Mouse (Mus musculus) megakaryocyte-erythroid progenitor cell, adult 5-6 weeks (primary cell): ENCODE results near the gene Pbx3. TPM values are rescaled to one million over a fixed set of nuclear protein-coding genes. Genes with fewer than 3 reads are reported as not detected.

ENCODE experiments used
- ATAC-seq: replicated peaks from 2 replicates; pipeline ENCODE4 v1.8.0; 2016; ENCODE audit warnings: mild to moderate bottlenecking, inconsistent platforms; ENCODE audit not compliant: severe bottlenecking, poor library complexity, low FRiP score, low TSS enrichment
- total RNA-seq, 2 experiments: library from RNA; stranded (forward) in 1 of 2; stranded (reverse) in 1 of 2; fragments of 200-1000, 215-1000 nt in 1 of 2; fragments of >200 nt in 1 of 2; fragmentation: Nextera tagmentation in 1 of 2; gene quantifications; 2 replicates each; pipeline ENCODE4 v1.2.3; 2014 to 2017

The Pbx3 gene
- total RNA-seq (2014; fragmentation: Nextera tagmentation) (8.3 and 10.2 TPM in 2 replicates), total RNA-seq (2017) (4.8 and 12.8 TPM in 2 replicates)

DNA sequence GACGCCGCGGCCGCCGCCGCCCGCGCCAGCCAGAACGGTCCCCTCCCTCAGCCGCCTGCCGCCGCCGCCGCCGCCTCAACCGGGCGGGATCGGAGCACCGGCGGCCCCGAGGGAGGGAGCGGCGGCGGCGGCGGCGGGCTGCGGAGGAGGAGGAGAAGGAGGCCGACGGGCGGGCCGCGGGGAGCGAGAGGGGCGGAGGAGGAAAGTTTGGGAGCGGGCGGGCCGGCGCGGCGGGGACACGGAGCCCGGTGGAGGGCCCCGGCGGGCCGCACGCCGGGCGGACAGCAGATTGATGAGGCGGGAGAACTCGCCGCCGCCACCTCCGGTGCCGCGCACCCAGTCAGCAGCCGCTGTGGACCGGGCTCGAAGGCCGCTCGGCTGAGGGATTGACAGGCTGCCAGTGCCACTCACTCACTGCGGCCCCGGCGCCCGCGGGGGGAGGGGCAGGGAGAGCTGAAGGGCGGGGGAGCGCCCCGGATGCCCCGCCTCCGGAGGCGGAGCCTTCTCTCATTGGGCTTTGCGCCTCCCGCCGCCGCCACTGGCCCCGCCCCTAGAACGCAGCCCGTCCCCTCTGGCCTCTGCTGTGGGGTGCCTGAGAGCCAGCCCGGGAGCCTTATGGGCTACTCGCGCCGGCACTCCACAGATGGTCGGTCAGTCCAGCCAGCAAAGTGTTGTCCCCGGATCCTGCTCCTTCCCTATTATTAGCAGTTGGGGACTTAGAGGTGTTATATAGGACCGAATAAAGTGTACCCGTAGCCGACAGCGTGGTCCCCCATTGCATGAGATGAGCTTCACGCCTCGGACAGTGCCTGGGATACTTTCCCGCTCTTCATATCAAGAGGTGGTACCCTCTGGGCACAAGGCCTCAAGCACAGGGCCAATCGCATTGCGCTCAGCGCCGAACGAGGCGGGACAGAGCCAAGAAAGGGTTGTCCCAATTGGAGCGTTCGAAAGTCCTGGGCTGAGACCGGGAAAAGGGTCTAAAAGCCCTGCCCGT lies at the start of gene Pbx3:
Gene Pbx3, minus strand, starts transcription at position 838 of the 997 bp plus-strand sequence.
- ATAC-seq = peak; percentile 94

DNA sequence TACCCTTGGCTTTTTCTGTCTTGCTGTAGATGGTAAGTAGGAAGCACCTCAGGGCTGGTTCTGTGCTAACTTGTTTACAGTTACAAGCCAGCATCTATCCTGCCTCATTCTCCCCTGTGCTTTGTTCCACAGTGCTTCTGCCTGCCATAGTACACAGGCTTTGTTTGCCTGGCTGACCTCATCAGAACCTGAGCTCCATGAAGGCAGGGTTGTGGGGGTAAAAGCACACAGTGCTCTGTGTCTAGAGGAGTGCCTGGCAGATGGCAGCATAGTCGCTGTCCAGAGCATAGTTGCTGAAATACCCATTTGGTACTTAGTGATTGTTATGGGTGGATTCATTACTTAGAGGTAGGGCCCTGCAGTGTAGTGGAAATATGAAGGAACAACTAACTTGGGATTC lies 47.3 kb upstream of the Pbx3 start:
- ATAC-seq = no peak

DNA sequence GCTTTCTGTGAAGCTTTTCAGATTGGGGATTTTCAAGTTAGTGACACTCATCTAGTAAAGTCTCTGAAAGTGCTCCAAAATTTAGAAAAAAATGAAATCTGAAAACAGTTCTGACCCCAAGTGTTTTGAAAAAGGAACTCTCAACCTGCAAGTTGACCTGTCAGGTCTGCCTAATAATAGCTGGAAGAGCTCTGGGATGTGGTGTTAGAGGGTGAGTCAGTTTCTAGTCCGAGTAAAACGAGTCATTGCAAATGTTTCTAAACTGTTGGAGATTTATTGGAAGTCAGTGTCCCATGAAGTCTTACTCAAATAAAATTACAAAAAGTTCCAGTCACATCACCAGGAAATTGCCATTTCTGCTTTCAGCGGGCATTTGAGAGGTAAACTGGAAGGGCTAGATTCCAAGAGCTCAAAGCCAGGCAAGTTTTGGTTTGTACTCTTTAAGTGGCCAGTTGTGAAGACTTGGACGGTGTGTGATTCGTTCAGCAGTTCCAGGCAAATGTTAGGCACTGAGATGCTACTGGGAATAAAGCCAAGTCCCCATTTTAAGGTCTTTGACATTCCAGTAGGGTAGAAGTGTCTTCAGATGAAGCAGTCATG lies 36.9 kb upstream of the Pbx3 start:
- no peak for ATAC-seq

DNA sequence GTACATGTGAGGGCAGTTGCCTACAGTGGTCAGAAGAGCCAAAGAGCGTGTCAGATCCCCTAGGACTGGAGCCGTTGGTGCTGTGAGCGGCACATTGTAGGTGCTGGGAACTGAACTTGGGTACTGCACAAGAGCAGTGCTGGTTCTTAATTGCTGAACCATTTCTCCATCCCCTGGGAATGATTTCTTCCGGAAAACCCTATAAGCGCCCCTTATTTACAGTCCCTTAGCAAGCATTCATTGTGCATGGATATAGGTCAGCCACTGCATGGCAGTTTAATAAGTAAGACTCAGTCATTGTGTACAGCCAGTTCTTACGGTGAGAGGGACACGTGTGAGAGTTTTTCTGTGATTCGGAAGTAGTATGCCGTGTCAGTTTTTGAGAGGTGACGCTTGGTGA lies 35.4 kb upstream of the Pbx3 start:
- ATAC-seq = no peak

DNA sequence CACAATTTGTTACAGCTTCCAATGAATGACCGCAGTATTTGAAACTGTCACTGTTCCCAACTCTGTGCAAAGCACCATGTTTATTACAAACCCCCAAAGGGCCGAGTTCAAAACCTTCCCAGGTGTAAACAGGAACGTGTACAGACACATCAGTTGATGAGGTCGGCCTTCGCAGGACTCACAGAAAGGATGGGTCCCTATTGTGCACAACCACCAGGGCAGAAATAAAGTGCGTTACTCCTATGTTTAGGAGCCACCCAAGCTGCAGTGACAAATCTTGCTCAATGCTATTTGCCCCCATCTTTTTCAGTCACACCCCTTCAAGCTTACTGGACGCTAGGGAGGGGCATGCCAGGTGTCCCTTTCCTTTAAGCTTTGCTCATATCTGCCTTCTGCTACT lies 34.7 kb upstream of the Pbx3 start:
- ATAC-seq = peak; percentile 40

DNA sequence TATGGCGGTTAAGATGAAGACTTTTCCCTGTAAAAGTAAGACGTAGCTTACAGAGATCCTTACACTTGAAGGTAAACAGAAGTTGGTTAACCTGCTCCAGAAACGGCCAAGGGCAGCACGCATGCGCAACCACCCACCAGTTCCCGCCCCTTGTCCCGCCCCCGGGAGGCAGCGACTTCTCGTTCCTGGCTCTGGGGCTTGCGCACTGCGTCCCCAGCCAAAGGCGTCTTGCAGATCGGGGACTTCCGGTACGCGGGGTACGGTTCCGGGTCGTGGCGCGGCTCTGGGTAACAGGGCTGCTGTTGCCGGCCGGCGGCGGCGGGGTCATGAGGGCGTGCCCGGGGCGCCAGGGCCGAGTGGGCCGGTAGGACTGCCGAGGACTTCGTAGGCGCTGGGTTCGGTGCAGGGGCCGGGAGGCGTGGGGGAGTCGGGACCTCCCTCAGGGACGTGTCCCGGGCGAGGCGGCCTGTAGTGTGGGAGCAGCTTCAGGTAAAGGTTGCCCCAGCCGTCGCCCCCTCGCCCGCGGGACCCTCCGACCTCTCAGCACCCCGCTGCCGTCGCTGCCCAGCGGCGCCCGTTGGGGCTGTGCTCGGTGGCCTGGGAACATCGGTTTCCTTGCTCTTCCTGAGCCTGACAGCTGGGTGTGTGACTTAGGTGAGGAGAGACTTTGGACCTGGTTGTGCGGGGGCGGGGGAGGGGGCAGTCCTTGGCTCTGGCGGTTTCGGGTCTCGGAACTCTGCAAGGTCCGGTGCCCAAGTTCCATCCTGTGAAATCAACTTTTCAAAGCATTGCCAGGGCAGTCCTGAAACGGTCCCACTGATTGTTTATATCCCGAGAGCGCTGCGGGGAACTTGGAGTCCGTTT lies 33.9 kb upstream of the Pbx3 start, which contains the start of gene Mapkap1:
Gene Mapkap1, plus strand, starts transcription at position 171 of the 864 bp plus-strand sequence.
- ATAC-seq = peak; percentile 99

DNA sequence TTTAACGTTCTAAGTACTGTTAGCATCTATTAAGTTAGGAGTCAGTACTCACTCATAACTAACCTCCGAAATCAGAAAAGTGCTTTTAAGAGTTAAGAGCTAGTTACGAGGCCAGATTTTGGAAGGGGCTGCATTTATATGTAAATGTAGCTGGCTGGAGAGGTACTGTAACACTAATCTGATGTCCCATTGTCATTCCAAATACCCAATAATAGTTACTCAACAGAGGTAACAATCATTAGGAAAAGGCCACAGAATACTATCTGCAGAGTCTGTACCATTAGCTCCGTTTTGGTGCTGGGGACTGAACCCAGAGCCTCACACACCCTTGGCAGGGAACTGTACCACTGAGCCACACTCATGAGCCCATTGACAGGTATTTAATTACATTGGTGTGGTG lies 26.6 kb upstream of the Pbx3 start:
- ATAC-seq = no peak

DNA sequence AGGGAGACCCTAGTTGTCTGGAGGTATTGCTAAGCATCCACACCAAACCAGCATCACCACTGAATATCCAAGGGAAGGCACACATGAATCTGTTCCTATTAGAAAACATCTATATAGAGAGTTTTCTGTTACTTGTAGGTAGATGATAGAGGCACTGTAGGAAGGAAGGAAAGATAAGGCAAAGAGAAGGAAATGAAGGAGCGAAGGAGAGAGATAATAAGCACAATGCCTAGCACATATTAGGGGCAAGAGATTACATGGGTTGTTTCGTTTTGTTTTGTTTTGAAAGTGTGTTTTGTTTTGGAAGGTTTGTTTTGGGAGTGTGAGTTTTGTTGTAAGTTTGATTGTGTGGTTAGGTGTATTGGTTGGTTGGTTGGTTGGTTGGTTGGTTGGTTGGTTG lies 6.0 kb upstream of the Pbx3 start:
- ATAC-seq = no peak

DNA sequence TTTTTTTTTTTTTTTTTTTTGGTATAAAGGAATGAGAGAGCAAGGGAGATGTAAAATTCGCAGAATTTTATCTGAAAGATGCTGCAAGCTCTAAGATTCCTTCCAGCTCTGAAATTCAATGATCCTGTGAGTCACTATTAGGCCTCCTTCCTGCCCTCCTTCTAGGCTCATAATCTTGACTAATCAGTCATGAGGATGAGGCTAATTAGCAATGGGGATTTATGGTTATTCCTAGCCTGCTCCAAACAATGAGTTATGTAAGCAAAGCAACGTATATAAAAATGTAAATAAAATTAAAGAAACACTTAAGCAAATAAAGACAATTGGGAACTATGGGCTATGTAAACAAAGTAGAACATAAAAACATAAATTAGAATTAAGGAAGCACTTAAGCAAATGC lies 1.4 kb upstream of the Pbx3 start:
- no peak for ATAC-seq

DNA sequence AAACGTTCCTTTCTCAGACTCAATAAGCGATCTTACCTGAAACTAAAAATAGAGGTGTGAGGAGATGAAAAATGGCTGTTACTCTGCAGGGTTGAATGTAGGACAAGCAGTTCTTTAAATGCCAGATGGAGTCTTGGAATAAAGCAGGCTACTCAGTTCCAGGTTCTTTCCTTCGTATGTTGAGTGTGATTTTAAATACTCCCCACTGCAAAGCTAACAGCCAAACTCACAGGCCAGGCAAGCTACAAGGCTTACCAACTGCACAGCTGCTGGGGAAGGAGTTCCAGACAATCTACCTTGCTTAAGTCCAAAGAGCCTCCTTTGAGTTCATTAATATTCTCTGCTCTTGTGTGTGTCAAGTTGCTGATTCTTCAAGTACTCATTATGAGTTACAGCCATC lies 944 bp upstream of the Pbx3 start:
- ATAC-seq = no peak

DNA sequence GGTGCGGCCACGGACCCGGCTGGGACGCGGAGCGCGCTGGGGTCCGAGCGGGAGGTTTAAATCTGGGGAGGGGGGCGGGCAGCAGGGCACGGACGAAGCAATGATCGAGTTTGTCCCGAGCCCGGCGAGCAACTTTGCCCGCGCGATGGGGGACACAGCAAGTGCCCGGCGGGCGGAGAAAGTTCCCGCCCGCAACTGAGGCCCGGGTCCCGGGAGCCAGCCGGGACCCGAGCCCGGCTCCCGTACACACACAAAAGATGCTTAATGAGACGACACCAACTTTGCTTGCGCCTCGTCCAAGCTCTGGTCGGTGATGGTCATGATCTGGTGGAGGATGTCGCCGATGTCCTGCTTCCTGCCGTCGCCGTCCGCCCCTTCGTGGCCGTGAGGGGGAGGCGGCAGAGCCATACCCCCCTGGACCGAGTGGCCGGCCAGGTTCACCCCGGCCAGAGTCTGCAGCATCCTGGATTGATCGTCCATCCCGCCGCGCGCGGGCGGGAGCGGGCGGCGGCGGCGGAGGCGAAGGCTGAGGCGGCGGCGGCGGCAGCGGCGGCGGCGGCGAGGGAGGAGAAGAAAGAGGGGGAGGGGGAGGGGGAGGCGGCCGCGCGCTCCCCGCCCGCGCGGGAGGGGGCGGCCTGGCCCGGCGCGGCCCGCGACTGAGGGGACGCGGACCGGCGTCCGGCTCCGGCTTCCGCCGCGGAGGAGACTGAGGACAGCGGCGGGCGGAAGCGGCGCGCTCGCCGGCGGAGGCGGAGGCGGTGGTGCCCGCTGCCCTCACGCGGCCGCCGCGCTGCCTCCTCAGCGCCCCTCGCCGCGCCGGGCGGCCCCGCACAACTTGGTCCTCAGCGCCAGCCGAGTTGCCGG lies 1.3 kb downstream of the Pbx3 start:
- no peak for ATAC-seq

DNA sequence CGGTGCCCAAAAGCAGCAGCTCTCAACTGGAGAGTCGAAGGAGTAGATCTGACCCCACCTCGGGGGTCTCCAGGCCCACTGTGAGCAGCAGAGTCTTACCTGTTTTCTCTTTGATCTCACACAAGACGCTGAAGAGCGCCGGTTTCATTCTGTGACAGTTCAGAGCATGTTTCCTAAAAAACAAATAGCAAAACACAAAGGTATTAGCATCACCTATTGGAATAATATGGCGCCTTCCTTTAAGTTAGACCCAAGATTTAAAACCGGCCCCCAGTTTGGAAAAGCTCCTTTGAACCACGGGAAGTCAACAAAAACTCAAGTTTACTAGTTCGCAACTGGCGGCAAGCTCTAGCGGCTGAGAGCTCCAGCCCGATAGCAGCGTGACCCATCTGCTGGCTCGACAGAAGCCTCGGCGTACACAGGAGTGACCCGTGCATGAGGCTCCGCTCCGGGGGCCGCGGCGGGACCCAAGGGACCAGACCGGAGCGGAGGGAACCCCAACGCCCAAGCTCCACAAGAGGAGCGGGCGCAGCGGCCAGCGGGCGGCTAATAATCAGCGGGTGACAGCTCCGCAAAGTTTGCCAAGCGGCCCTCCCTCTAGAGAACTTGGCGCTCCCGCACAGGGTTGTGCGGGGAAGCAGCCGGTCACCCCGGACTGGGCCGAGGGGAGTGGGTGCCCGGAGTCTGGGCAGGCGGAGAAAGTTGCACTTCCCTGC lies 2.1 kb downstream of the Pbx3 start:
- 0 out of 2 replicates have a peak, but pooled peaks have one; percentile 11 for ATAC-seq

DNA sequence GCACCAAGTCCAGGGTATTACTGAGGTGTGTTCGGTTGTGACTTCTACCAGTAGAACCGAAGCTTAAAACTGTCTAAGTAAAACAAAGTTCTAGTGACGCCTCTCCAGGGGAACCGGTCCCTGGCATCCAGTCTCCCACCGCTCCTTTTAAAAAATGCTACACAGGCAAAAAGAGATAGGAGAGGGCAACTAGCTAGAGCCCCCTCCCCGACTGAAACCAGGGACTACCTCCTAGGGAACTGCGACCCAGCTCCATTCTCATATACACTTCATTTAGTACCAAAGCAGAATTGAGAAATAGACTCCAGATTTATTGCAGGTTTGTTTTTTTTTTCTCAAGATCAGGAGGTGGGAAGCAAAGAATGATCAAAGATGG lies 2.6 kb downstream of the Pbx3 start:
- no peak for ATAC-seq

DNA sequence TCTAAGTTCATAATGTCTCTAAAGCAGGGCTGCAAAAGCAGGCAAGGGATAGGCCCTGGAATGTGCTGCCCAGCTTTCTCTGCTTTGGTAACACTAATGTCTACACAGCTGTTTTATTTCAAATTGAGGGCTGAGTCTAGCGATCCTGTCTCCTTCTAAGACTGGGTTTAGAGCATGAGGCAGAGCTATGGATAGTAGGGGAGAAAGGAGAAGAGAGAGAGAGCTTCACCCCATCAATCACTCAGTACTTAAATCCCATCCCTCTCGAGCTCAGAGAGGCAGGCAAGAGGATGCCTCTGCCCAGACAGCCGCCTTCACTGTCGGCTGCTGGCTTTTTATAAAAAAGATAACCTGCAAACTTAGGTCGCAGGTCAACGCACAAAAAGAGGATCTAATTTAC lies 4.5 kb downstream of the Pbx3 start:
- no peak for ATAC-seq

DNA sequence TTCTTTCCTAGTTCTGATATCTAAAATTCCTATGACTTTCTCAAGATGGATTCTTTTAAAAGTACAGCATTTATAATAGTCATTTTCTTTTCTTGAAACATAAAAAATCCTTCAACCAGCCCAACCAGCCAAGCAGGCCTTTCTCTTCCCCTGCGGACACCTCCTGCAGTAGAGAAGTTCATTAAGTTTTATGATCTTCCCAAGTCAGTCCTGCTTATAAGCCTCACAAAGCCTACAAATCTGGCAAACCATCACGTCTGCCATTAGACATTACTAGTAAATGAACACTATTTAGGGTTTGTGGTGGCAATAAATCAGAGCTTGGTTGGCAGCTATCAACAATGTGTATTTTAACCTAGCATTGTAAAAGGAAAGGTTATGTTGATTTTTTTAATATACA lies 5.9 kb downstream of the Pbx3 start:
- no peak for ATAC-seq

DNA sequence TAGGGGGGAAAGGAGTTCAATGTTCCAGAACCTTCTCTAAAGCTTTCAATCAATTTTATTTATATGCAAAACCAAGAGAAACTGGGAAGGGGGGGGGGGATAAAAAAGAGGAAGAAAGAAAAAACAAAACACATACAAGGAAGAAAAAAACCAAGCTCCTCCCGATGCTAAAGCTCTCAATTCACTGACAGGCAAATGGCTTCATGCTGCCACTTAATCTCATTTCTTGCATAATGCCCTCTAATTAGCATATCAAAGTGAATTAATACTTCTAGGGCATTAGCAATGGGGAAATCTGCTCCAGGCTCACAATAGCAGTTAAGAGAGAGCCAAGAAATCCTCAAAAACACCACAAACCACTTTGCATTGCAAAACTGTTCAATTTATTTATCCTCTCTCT lies 9.3 kb downstream of the Pbx3 start:
- ATAC-seq = no peak

DNA sequence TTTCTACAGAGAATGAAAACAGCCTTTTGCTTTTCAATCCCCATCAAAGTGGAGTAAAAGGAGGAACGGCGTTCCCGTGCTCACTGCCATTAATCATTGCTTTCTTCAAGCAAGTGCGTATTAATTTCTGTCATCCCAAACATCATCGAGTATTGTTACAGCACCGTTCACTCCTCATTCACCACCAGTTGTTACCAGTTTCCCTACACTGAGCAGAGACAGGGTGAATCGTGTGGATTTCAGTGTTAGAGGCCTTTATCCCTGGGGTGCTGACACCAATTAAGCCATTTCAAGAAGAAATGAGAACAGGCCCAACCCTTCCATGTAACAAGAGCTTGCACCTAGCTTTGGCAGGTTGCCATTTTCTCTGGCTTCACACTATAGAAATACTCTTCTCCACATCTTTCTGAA lies 17.1 kb downstream of the Pbx3 start:
- no peak for ATAC-seq

DNA sequence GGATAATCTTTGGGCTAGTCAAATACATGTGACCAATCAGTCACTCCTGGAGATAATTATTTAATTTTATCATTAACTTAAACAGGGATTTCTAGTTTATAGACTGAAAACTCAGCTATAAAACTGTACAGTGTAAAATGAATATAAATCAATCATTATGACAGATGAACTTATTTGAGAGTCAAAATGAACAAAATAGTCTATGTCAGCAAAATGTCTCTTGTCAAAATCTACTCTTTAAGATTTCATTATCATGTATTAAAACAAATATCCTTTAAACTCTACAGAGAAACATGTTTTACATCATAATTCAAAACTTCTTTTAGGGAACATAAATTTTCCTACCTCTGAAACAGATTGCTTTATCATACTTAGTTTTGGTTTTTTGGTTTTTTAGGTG lies 20.9 kb downstream of the Pbx3 start:
- ATAC-seq = no peak
